Mouse (Mus musculus): ENCODE measurements around the gene Rgs9bp.

DNA sequence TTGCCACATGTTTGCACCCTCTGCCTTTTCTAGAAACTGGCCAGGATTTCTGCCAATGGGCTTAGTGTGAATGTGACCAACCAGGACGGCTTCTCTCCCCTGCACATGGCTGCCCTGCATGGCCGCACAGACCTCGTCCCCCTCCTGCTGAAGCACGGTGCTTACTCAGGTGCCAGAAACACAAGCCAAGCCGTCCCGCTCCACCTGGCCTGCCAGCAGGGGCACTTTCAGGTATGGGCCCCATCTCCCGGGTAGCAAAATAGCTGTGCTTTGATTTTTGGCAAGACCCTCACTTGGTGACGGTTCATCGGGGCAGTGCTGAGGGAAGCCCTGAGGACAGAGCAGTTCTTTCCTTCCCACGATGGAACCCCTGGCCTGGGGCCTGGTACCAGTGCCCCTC lies 42.0 kb upstream of the Rgs9bp start:
- no peak for TF ChIP-seq GATA1 (IDR thresholded peaks at IDR 0.05; ENCODE audit: low read length)
- no peak for TF ChIP-seq TAL1 (IDR thresholded peaks at IDR 0.05; ENCODE audit: low read length)
